Mouse (Mus musculus) layer of hippocampus, adult 2 months (tissue): ENCODE results near the gene Atp2b2. TPM values are rescaled to one million over a fixed set of nuclear protein-coding genes. Genes with fewer than 3 reads are reported as not detected.
A peak's percentile ranks its signal among the peaks of the same experiment; 100 is the strongest.

ENCODE experiments used
- DNase-seq, 2 experiments: peaks; one replicate each; pipeline ENCODE4 v3.0.0; 2022; ENCODE audit warnings: low spot score in 2 of 2
- H3K27ac ChIP-seq: fragments of 200-600 bp; 2 replicates; pipeline ENCODE4 v1.8.1; 2022
- H3K4me3 ChIP-seq: fragments of 200-600 bp; 2 replicates; pipeline ENCODE4 v1.8.1; 2022; ENCODE audit warnings: mild to moderate bottlenecking
- CTCF ChIP-seq: fragments of 200-600 bp; conservative IDR thresholded peaks from 2 replicates; pipeline ENCODE4 v1.8.1; 2022; ENCODE audit warnings: antibody characterized with exemption, mild to moderate bottlenecking, moderate library complexity
- total RNA-seq, 2 experiments: library from RNA; stranded (reverse); gene quantifications; 2 replicates each; pipeline ENCODE4 v1.2.3; 2021

The Atp2b2 gene
- total RNA-seq, 2 experiments from 2014 or later: 330 to 337 TPM

GRCm38 (mm10) chr6:113799915-113800314 lies 242.5 kb downstream of the Atp2b2 start:
- TF ChIP-seq CTCF: no peak
- peak overlapping the region; percentile 36; the same call in 1 of the 2 replicates for H3K27ac ChIP-seq
- no peak for DNase-seq
- no peak overlapping the region for H3K4me3 ChIP-seq

DNA sequence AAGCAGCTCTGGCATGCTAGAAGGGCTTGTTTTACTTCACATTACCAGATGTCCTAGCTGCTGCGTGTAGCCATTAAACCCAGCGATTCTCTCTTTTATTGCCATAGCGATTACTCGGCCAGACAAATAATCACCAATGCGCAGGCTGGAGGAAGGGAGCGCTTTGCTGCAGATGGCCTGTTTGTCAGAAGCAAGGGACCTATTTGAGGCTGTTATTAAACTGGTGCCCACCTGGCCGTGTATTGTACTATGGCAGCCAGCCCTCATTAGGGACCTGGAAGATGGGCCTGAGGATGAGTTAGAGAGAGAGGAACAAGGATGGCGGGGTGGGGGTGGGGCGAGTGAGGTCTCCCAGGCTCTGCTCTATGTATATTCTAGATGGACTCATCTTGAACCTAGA lies 243.1 kb downstream of the Atp2b2 start:
- no peak for TF ChIP-seq CTCF
- no peak for DNase-seq
- no peak overlapping the region for H3K4me3 ChIP-seq
- H3K27ac ChIP-seq: peak overlapping the region; percentile 43; the same call in 1 of the 2 replicates

- Histone ChIP-seq H3K27ac (peak overlapping the region; percentile 43; the same call in 1 of the 2 replicates), H3K4me3 (no peak overlapping the region)
- no peak for TF ChIP-seq CTCF
- DNase-seq: no peak
Measured at GRCm38 (mm10) chr6:113798921-113799320, 243.5 kb downstream of the Atp2b2 start.

DNA sequence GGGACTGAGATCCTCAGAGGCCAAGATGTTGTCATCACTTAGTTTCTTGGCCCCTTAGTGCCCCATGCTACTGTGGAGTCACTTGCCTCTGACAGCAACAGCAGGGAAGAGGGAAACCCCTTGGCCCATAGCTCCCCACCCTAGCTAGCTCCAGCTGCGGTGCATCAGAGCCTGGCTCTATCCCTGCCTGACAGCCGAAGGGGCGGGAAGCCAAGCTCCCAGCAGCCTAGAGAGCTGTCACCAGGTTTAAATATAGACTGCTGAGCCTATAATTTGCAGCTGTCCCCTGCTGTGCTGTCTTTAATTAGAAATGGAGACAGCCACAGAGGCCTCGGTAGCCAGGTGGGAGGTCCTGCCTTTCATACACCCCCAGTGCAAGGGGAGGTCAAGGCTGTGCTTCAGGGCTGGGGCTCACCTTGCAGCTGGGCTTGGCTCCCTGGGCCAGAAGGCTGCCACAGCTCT lies 247.1 kb downstream of the Atp2b2 start:
- peak overlapping the region; percentile 73 for H3K27ac ChIP-seq
- DNase-seq: peak; percentile 14 to 52
- no peak overlapping the region for H3K4me3 ChIP-seq
- TF ChIP-seq CTCF: no peak

DNA sequence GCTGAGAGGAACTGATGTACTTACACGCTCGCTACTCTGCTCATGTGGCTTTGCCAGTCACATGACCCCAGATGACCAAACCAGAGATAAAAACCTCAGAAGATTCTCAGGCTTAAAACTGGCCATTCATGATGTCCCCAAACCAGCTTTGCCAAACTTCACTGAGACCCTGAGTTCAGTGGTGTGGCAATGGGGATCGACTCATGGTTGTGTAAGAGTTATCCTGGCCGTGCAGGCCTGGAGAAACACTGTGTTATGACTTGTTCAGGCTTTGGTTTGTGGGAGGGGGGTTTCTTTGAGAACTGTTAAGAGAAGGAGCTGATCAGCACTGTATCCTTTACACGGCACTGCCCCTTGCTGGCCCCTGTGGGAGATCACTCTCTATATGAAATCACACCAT lies 250.0 kb downstream of the Atp2b2 start:
- no peak for TF ChIP-seq CTCF
- DNase-seq: no peak
- no peak overlapping the region for H3K4me3 ChIP-seq
- no peak overlapping the region for H3K27ac ChIP-seq

- TF ChIP-seq CTCF: no peak
- H3K4me3 ChIP-seq: no peak overlapping the region
- no peak for DNase-seq
- no peak overlapping the region for H3K27ac ChIP-seq
Measured at GRCm38 (mm10) chr6:113791012-113791411, 251.4 kb downstream of the Atp2b2 start.

DNA sequence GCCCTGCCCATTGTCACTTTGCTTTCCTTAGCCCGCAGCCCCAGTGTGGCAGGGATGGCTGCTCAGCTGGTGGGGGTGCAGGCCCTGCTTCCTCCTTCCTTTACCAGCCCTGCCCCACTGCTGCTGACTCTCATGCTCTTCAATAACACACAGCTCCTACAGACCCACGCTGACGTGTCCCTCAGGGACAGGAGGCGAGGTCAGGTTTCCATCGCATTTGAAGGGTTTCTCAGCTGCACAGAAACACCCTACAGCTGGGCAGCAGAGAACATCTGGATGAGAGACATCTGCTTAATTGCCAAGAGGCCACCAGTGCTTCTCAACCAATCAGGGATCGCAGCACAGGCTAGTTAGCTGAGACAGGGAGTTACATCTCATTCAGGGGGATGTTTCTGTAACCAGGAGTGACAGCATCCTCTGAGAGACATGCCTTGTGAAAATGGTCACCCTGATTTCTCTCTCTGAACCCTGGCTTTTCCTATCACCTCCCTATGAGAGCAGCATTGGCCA lies 254.9 kb downstream of the Atp2b2 start:
- H3K27ac ChIP-seq: peak overlapping the region; percentile 46; the same call in 1 of the 2 replicates
- DNase-seq: no peak
- TF ChIP-seq CTCF: no peak

DNA sequence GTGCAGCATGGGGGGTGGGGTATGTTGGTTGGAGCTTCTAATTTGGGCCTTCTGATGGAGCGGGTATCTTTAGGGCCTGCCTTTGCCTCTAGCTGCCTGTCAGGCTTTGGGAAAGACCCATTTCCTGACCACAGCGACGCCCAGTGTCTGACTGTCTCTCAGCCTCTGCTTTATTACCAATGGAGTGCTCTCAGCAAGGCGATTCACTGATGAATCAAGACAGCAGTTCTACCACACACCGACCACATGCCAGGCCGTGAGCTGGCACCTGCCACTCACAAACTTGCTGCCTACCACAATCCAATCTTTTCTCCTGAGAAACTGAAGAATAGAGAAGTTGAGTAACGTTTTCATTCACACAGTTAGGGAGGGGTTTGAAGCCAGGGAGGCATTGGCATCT lies 256.8 kb downstream of the Atp2b2 start:
- no peak for DNase-seq
- H3K4me3 ChIP-seq: no peak overlapping the region
- TF ChIP-seq CTCF: 0 out of 2 replicates have a peak, but pooled peaks have one; percentile 10
- no peak overlapping the region for H3K27ac ChIP-seq

More for the DNA sequence above, 254.9 kb downstream of the Atp2b2 start:
- H3K4me3 ChIP-seq: no peak overlapping the region

GRCm38 (mm10) chr6:113778229-113778753 lies 264.1 kb downstream of the Atp2b2 start:
- H3K27ac ChIP-seq: peak overlapping the region; percentile 69
- no peak overlapping the region for H3K4me3 ChIP-seq
- no peak for DNase-seq
- no peak for TF ChIP-seq CTCF

GRCm38 (mm10) chr6:113768804-113769203 lies 273.6 kb downstream of the Atp2b2 start:
- TF ChIP-seq CTCF: no peak
- Histone ChIP-seq H3K4me3 (no peak overlapping the region), H3K27ac (peak overlapping the region; percentile 1; the same call in 1 of the 2 replicates)
- peak in 1 of 2 experiments; percentile 45 for DNase-seq

DNA sequence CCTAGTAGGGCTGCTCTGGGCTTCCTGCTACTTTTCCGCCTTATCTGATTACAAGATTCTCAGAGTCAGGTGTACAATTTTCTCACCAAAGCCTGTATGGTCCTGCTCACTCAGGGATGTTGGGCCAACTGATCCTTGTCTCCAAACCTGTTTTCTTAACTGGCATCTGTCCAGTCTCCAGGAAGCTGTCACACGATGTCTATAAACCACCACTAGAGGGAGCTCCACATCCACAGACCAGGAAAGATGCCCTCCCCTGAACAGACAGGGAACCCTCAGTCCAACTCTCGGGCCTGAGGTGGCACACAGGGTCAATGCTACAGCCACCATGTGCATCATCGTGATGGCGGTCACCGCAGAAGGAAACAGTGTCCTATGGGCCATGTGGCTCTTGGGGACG lies 280.8 kb downstream of the Atp2b2 start:
- Histone ChIP-seq H3K27ac (peak overlapping the region; percentile 32; the same call in 1 of the 2 replicates), H3K4me3 (no peak overlapping the region)
- peak; percentile 95 for TF ChIP-seq CTCF
- DNase-seq: peak; percentile 46 to 76

DNA sequence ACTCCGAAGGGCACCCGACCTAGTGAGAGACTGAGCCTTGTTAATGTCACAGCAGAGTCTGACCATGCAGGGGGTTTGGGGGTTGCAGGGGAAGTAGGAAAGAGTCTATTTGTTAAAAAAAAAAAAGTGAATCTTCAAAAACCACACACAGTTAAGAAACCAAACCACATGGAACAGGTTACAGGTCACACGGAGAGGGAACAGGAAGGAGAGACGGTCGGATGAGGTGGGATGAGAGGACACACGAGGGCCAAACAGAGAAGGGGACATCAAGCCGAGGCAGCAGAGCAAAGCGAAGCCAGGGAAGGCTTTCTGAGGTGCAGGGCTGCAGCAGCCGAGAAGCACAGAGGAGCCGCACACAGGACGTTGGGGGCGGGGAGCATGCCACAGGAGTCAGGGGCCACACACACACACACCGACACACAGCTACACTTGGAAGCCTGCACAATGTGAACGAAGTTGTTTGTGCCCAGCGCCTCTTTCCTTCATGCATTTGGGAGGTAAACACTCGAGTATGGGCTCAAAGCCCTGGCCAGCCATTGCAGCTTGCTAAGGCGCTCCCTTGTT lies 293.2 kb downstream of the Atp2b2 start:
- H3K27ac ChIP-seq: no peak overlapping the region
- no peak overlapping the region for H3K4me3 ChIP-seq
- TF ChIP-seq CTCF: no peak
- DNase-seq: no peak

DNA sequence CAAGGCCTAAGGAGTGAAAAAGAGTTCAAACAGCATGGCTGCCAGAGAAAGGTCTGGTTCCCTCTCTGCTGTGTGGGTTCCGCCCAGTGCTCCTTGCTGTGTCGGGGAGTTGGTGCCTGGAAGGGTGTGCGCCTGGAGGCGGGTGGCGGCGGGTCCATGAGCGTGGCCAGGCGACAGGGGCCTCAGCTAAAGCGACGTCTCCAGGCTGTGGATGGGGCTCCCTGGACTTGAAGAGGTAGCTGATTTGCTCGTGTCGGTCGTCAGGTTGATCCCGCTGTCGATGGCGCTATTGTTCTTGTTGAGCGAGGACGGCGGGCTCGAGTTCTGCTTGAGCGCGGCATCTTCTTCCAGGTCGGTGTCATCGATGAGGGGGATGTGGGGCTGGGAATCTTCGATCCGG lies 294.1 kb downstream of the Atp2b2 start:
- no peak for DNase-seq
- peak overlapping the region; percentile 2; the same call in 1 of the 2 replicates for H3K27ac ChIP-seq
- no peak overlapping the region for H3K4me3 ChIP-seq
- TF ChIP-seq CTCF: no peak

DNA sequence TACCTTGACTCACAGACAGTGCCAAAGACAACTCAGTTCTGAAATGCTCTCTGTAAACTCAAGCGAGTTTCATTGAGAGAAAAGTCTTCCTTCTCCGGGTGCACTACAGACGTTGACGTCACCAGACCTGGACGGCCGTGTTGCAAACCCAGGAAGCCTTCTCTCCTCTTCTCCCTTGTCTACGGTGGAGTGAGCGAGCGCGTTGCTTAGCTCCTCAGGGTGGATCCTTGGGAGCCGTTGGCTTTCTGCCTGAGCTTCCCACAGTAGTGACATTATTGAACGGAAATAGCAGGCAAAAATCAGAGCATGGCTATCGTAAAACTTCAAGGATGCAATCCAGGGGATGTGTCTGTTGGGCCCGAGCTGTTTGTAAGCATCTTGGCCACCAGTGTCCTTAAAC lies 295.1 kb downstream of the Atp2b2 start:
- Histone ChIP-seq H3K27ac (no peak overlapping the region), H3K4me3 (no peak overlapping the region)
- TF ChIP-seq CTCF: no peak
- no peak for DNase-seq
